Mouse (Mus musculus): Measurements from ENCODE around the gene Limk1.

GRCm38 (mm10) chr5:134725299-134725698 is 36.9 kb upstream of the Limk1 start:
- no peak for TF ChIP-seq CTCF (IDR thresholded peaks at IDR 0.05; ENCODE audit: low read depth)
- TF ChIP-seq EP300 (IDR thresholded peaks at IDR 0.05; ENCODE audit: low read depth) = no peak
